Mouse (Mus musculus) layer of hippocampus, postnatal 10 days (tissue): ENCODE data around the gene Vgll4. TPM values are rescaled to one million over a fixed set of nuclear protein-coding genes. Genes with fewer than 3 reads are reported as not detected.

ENCODE experiments used
- DNase-seq, 2 experiments: peaks; one replicate each; pipeline ENCODE4 v3.0.0; 2021; ENCODE audit warnings: low spot score in 2 of 2
- total RNA-seq, 2 experiments: library from RNA; stranded (reverse); gene quantifications; 2 replicates each; pipeline ENCODE4 v1.2.3; 2021

The Vgll4 gene
- total RNA-seq, 2 experiments from 2014 or later = 41.3 to 43.7 TPM

GRCm38 (mm10) chr6:114974331-114974730, 4.5 kb upstream of the Vgll4 start:
- no peak for DNase-seq

GRCm38 (mm10) chr6:114972988-114973387, 3.2 kb upstream of the Vgll4 start:
- no peak for DNase-seq

GRCm38 (mm10) chr6:114970895-114971294, 1.1 kb upstream of the Vgll4 start:
- no peak for DNase-seq

DNA sequence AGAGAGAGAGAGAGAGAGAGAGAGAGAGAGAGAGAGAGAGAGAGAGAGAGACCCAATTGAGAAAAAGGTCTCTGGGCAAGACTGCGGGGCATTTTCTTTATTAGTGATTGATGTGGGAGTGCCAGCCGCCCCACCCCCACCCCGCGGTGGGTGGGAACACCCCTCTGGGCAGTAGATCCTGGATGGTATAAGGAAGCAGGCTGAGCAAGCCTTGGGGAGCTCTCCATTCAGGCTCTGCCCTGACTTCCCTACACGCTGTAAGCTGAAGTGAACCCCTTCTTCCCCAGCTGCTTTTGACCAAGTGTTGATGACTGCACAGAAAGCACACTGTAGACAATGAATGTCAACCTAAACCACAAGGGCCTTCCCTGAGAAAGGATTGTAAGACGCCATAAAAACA, 592 bp upstream of the Vgll4 start:
- DNase-seq = no peak

- peak; percentile 72 to 83 for DNase-seq
Measured at GRCm38 (mm10) chr6:114968361-114969212, 1.2 kb downstream of the Vgll4 start.

- DNase-seq = no peak
Measured at GRCm38 (mm10) chr6:114967623-114968022, 2.2 kb downstream of the Vgll4 start.

DNA sequence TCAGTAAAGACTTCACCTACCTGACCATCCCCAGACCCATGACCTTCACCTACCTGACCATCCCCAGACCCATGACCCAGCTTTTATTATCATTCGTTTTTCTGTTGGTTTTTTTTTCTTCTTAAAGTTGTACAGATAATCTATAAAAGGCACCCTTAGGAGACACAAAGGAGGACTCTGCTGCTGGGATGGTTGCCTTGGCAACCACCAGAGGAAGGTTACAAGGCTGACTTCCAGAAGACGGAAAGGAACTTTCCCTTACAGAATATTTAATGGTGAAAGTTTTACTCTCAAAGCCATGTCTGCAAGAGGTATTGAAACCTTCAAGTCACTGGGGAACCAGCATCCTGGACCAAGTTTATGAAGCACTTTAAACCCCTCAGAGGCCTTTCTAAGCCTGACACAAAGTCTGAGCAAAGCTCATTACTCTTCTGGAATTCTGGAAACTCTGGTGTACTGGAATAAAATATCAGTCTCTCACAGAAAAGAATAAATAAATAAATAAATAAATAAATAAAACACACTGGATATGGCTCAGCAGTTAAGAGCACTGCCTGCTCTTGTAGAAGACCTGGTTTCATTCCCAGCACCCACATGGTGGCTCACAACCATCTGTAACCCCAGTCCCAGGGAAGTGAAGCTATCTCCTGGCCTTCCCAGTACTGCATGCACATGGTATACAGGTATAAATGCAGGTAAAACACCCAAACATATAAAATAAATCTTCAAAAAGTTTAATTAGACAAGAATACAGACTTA, 3.2 kb downstream of the Vgll4 start:
- no peak for DNase-seq

GRCm38 (mm10) chr6:114965802-114966201, 4.0 kb downstream of the Vgll4 start:
- no peak for DNase-seq

- DNase-seq = no peak
Measured at GRCm38 (mm10) chr6:114965396-114965795, 4.4 kb downstream of the Vgll4 start.

DNA sequence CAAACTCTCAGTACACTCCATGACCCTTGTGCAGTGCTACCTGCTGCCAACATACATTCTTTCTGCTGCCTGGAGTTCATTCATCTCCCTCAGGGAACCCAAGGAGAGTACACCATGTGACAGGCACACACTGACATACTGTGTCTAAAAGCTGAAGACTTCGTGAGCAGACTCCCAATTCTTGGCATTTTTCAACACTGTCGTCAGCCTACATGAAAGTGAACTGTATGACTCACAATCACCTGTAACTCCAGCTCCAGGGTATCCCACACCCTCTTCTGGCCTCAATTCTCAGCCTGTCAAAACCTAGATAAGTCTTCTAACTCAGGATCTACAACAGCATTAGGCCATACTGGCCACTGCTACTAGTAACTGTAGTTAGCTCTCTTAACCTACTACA, 5.6 kb downstream of the Vgll4 start:
- no peak for DNase-seq

DNA sequence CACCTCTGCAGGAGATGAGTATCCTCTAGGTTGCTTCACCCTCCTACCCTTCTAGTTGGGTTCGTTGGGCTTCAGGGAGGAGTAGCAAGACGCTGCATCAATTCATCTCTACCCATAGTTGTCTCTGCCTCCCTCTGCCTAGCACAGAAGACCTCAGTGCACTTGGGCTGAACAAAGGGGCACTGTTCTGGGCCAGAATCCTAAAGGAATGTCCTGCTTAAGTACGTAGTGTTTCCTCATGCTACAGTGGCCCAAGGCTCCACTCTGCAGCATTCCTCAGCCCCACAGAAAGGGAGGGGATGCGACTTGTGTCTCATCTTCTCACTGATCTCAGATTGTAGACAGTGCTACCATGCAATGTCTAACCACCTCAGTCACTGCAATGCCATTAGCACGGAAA, 6.2 kb downstream of the Vgll4 start:
- no peak for DNase-seq

DNA sequence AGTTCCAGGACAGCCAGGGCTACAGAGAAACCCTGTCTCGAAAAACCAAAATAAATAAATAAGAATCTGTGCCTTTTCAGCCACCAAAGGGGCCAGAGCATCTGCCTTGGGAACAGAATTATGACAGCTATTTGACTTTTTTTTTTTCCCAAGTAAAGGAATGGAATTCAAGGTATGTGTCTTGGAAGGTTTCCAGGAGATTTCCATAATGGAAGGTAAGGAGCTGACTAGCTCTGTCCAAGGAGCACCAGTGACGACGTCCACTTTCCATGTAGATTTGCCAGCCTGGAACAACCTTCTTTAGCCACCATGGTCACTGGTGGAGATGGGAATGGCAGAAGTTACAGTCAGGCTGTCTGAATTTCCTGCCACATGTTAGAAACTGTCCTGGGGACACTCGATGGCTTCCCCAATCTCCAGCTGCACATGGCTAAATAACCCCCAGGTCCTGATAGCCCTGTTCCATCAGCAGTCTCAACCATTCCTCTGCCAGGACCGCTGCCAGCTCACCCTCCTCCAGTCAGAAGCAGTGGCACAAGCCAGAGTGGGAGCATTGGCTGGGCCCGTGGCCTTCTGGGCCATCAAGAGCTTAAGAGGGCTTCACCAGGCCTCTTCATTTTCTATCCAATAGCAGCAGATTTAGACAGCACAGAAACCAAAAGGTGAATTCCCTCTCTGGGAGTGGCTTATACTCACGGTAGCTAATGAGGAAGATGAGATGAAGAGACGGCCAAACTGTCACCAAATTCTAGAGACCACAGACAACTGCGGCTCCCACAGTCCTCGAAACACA, 8.3 kb downstream of the Vgll4 start:
- no peak for DNase-seq

DNA sequence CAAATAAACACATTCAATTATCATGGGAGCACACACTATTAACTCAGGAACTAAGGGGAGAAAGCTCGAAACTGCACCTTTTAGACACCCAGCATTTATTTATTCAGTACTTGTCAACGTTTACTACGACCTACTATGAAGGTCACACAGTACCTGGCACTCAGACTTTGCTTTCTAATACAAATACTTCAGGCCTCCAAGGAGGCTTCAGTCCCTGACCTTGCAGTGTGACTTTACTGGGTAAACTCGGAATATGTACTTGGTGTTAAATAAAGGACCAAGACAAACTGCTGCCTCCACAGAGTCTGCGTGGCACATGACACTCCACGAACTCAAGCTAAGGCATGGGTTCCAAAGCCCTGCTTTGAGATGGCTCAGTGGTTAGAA, 10.8 kb downstream of the Vgll4 start:
- DNase-seq = no peak

DNA sequence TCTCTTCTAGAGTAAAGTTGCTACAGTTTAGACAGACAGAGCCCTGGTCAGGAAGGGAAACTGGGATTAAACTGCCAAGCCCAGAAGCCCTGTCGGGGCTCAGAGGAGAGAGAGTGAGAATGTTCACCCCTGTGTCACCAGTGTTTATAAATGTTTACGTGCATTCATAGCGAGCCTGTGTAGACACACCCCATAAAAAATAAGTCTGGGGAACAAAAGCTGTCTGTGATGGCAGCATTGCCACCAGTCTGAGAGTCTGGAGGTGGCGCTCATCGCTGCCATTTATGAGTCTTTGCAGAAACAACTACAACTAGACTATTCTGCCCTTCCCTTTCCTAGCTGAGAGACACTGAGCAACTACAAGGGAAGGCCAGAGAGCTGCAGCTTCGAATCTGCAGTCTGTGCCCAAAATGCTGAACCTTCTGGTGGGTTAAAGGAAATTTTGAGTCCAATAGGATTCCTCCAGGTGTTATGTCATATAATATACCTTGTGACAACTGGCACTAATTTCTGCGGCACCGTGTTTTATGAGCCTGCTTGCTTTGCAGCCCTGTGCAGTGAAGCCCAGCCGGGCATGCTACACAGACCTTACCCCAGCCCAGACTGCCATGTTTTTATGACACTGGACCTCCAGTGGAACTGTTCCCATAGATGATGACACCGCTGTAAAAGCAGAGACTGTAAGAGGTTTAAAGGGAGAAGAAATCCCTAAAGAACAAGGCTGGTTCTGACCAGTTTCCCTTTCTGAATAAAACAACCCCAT, 11.4 kb downstream of the Vgll4 start:
- DNase-seq = no peak

DNA sequence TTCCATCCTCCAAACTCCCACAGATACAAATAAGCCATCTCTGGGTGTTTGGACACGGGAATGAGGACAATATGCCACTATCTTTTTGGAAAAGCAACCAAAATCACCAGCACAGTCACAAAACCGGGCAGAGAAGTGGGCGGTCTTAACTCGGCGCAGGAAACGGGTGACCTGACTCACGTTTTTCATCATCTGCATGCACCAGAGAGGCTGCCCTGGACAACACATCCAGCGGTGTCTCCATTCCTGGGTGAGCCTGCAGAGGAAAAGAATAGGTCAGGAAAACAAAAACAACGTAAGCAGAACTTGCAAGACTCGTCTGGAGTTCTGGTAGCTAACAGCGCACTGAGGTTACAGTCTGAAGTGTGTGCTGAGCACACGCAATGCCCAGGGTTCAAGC, 12.0 kb downstream of the Vgll4 start:
- no peak for DNase-seq

DNA sequence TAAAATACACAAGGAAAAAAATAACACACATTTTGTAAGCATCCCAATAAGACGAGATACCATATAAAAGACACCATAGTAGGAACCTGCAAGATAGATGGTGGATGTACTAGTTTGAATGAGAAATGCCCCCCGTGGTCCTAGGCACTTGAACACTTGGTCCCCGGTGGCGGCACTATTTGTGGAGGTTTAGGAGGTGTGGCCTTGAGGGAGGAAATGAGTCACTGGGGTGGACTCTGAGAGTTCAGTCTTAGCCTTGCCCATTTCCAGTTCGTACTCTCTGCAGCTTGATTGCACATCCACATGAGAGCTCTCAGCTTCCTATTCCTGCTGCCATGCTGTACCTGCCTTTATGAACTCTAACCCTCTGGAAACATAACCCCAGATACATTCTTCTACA, 15.3 kb downstream of the Vgll4 start:
- DNase-seq = no peak

- DNase-seq = no peak
Measured at GRCm38 (mm10) chr6:114953601-114954000, 16.2 kb downstream of the Vgll4 start.

DNA sequence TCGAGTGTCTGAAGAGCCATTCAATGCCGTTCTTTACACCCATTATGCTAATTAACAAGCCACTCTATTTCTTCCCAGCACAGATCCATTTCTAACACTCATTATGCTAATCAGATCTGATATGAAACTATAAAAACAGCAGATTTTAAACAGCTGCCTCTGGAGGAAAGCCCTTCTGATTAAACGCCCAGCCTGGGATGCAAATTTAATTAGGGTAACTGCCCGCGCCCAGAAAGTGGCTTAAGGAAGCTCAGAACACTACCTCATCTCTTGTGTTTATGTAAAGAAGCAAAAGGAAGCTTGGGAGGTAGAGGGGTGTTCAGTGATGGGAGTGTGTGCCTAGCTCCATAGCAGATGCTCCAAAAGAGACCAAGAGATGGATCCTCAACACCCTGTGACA, 17.4 kb downstream of the Vgll4 start:
- no peak for DNase-seq

DNA sequence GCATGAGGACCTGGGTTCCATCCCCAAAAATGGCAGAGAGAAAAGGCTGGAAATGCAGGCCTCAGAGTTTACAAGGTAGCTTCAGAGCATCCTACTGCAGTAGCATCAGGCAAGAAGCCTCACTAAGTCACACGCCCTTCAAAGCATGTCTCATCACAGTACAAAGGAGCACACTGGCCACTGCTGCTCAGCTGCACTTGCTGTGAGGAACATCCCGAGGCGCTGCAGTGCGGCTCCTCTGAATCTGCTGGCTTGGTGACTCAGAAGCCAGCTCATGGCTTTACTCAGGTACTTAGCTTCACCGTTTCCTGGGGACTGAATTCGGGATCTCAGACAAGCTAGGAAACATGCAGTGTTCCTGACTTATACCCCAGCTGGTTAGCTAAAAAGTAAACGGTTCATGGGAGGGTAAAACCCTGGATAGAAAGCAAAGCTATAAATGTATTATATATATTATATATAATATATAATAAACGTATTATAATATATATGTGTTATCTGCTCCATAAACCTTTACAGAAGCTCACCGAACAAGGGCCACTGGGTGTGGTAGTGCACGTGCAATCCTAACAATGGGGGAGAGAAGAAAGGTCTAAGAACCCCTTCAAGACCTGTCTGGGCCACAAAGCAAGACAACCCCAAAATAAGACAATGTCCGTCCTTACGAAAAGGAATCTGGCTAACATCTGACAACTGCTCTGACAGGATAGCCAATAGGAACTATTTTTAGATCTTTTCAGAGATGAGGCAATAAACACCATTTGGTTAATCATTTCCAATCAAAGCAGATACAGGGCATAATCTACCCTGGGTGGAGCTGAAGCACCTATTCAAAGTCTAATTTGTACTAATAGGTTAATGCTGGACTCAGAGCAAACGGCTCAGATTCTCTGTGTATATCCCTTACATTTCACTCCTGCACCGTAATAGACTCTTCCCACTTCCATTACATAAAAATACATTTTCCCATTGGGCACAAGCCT, 25.0 kb downstream of the Vgll4 start:
- DNase-seq = no peak
